Comparison of ENCODE assay signal across 8 mouse cellular contexts in genomic region chr3:90445417-90446200, GRCm38 (mm10). TPM values are rescaled to one million over a fixed set of nuclear protein-coding genes. Genes with fewer than 3 reads are reported as not detected.
DNase-seq lines count a peak whose midpoint lies in the region; ATAC-seq and TF ChIP-seq lines count a peak whose summit lies in the region.

No protein-coding gene starts in this region.

- peak overlapping the region; percentile 96 for H3K27ac ChIP-seq in kidney, embryonic 14.5 days (ENCODE audit: low read depth, low read length)
- H3K27ac ChIP-seq in bone marrow macrophage, adult 2 months (ENCODE audit: insufficient read depth, low read depth, low read length) = peak overlapping the region; percentile 55
- peak overlapping the region; percentile 86; the same call in 1 of the 2 replicates for H3K27ac ChIP-seq in hindbrain, embryonic 11.5 days (ENCODE audit: low read depth, low read length)
- peak overlapping the region; percentile 92 for H3K27ac ChIP-seq in midbrain, embryonic 10.5 days (replicated peaks)

- H3K9ac ChIP-seq in kidney, embryonic 14.5 days (ENCODE audit: low read depth, low read length) = peak overlapping the region; percentile 38; the same call in 1 of the 2 replicates
- H3K9ac ChIP-seq in hindbrain, embryonic 11.5 days (ENCODE audit: low read depth, low read length) = no peak overlapping the region

- 50% methylated on average over 11 of the region's 11 CpGs for WGBS in kidney, embryonic 14.5 days
- WGBS in hindbrain, embryonic 11.5 days = 64% methylated on average over 11 of the region's 11 CpGs
- 71% methylated on average over 11 of the region's 11 CpGs for WGBS in midbrain, embryonic 10.5 days

- H3K4me2 ChIP-seq in kidney, embryonic 14.5 days (replicated peaks; ENCODE audit: low read depth, low read length) = peak overlapping the region; percentile 41
- H3K4me2 ChIP-seq in hindbrain, embryonic 11.5 days (replicated peaks; ENCODE audit: low read depth, low read length) = no peak overlapping the region; the same call in 1 of the 2 replicates

- TF ChIP-seq POLR2A in bone marrow macrophage, adult 2 months (IDR thresholded peaks at IDR 0.05; ENCODE audit: borderline replicate concordance, low read depth, low read length) = no peak

- H3K9me3 ChIP-seq in kidney, embryonic 14.5 days (ENCODE audit: control insufficient read depth, low read length) = no peaks in the 10 kb centered on the region
- H3K9me3 ChIP-seq in hindbrain, embryonic 11.5 days (ENCODE audit: control insufficient read depth, low read length) = no peaks in the 10 kb centered on the region
- no peaks in the 10 kb centered on the region for H3K9me3 ChIP-seq in midbrain, embryonic 10.5 days (replicated peaks)

- no peaks in the 10 kb centered on the region for H3K36me3 ChIP-seq in kidney, embryonic 14.5 days (ENCODE audit: control insufficient read depth, insufficient read depth, low read length)
- H3K36me3 ChIP-seq in hindbrain, embryonic 11.5 days (ENCODE audit: control insufficient read depth, insufficient read depth, low read length) = no peaks in the 10 kb centered on the region
- no peaks in the 10 kb centered on the region for H3K36me3 ChIP-seq in midbrain, embryonic 10.5 days

- no peak for TF ChIP-seq CTCF in bone marrow macrophage, adult 2 months (IDR thresholded peaks at IDR 0.05; ENCODE audit: low read depth, low read length)

- 0 out of 2 replicates have a peak, but pooled peaks have one; percentile 16 for ATAC-seq in kidney, embryonic 14.5 days (ENCODE audit: low FRiP score, low TSS enrichment)
- no peak for ATAC-seq in hindbrain, embryonic 11.5 days (ENCODE audit: low FRiP score)
- no peak for ATAC-seq in activated CD4-positive, CD25-positive, alpha-beta regulatory T cell, adult 4 months

- DNase-seq in kidney, postnatal 14 days = no peak
- peak; percentile 19 for DNase-seq in hindbrain, embryonic 11.5 days (ENCODE audit: low spot score)
- no peak for DNase-seq in midbrain, embryonic 10.5 days (ENCODE audit: low spot score)
- DNase-seq in spleen, postnatal 10 days (ENCODE audit: low spot score in 2 of 2) = no peak
- no peak for DNase-seq in adrenal gland, adult 2 months

- peaks cover 4% of the 10 kb centered on the region for H3K4me1 ChIP-seq in kidney, embryonic 14.5 days (ENCODE audit: control insufficient read depth, insufficient read depth, low read length)
- no peaks in the 10 kb centered on the region; the same call in 1 of the 2 replicates for H3K4me1 ChIP-seq in bone marrow macrophage, adult 2 months (ENCODE audit: control insufficient read depth, insufficient read depth, low read length)
- H3K4me1 ChIP-seq in hindbrain, embryonic 11.5 days (replicated peaks; ENCODE audit: control insufficient read depth, insufficient read depth, low read length) = no peaks in the 10 kb centered on the region; the same call in 1 of the 2 replicates
- H3K4me1 ChIP-seq in midbrain, embryonic 10.5 days = peaks cover 31% of the 10 kb centered on the region

- no peaks in the 10 kb centered on the region for H3K27me3 ChIP-seq in kidney, embryonic 14.5 days (ENCODE audit: control insufficient read depth, insufficient read depth, low read length)
- H3K27me3 ChIP-seq in hindbrain, embryonic 11.5 days (ENCODE audit: control insufficient read depth, insufficient read depth, low read length) = no peaks in the 10 kb centered on the region
- peaks cover 2% of the 10 kb centered on the region; the same call in 1 of the 2 replicates for H3K27me3 ChIP-seq in midbrain, embryonic 10.5 days (ENCODE audit: low read depth, poor library complexity, severe bottlenecking)

- no peak overlapping the region for H3K4me3 ChIP-seq in kidney, embryonic 14.5 days (ENCODE audit: low read length)
- no peak overlapping the region for H3K4me3 ChIP-seq in bone marrow macrophage, adult 2 months (ENCODE audit: insufficient read depth, low read length)
- H3K4me3 ChIP-seq in hindbrain, embryonic 11.5 days (ENCODE audit: low read depth, low read length) = no peak overlapping the region
- peak overlapping the region; percentile 51 for H3K4me3 ChIP-seq in midbrain, embryonic 10.5 days

RNA-seq across cellular contexts. Expression of gene Ints3, which starts 12.2 kb away (rescaled TPM):
- polyA plus RNA-seq in kidney, embryonic 14.5 days (2014; fragmentation: Nextera tagmentation; extraction: Ambion mirVana) = 24.0 and 39.2 TPM in 2 replicates
- 18.9 and 20.4 TPM in 2 replicates for polyA plus RNA-seq in bone marrow macrophage, adult 2 months (2012; ENCODE audit: insufficient read depth, insufficient read length, missing spikeins)
- 34.2 and 34.7 TPM in 2 replicates for polyA plus RNA-seq in hindbrain, embryonic 11.5 days (2014; fragmentation: Nextera tagmentation; extraction: Ambion mirVana)
- 36.2 and 36.9 TPM in 2 replicates for polyA plus RNA-seq in midbrain, embryonic 10.5 days (2016; fragmentation: Nextera tagmentation; extraction: Ambion mirVana)
- total RNA-seq in adrenal gland, adult 2 months (2021) = 10 to 100 TPM; 81.0 to 90.6 TPM
- polyA plus RNA-seq in adrenal gland, adult 2 months (2012; rRNA removed) = 32.2 and 40.2 TPM in 2 replicates
- polyA plus RNA-seq in activated CD4-positive, CD25-positive, alpha-beta regulatory T cell, adult 4 months (2017; shearing (Covaris generic)) = 10 to 100 TPM; 13.8 to 17.2 TPM

RNA-seq across cellular contexts. Expression of gene Npr1, which starts 20.1 kb away (rescaled TPM):
- 11.0 and 12.3 TPM in 2 replicates for polyA plus RNA-seq in kidney, embryonic 14.5 days (2014; fragmentation: Nextera tagmentation; extraction: Ambion mirVana)
- 0.17 and 0.89 TPM in 2 replicates for polyA plus RNA-seq in bone marrow macrophage, adult 2 months (2012; ENCODE audit: insufficient read depth, insufficient read length, missing spikeins)
- 2.5 and 3.7 TPM in 2 replicates for polyA plus RNA-seq in hindbrain, embryonic 11.5 days (2014; fragmentation: Nextera tagmentation; extraction: Ambion mirVana)
- 2.9 and 3.3 TPM in 2 replicates for polyA plus RNA-seq in midbrain, embryonic 10.5 days (2016; fragmentation: Nextera tagmentation; extraction: Ambion mirVana)
- total RNA-seq in adrenal gland, adult 2 months (2021) = 100 to 1,000 TPM; 193 to 290 TPM
- polyA plus RNA-seq in adrenal gland, adult 2 months (2012; rRNA removed) = 367 and 435 TPM in 2 replicates
- polyA plus RNA-seq in activated CD4-positive, CD25-positive, alpha-beta regulatory T cell, adult 4 months (2017; shearing (Covaris generic)) = not detected

RNA-seq across cellular contexts. Expression of gene Ilf2, which starts 30.3 kb away (rescaled TPM):
- 245 and 262 TPM in 2 replicates for polyA plus RNA-seq in kidney, embryonic 14.5 days (2014; fragmentation: Nextera tagmentation; extraction: Ambion mirVana)
- 29.3 and 29.8 TPM in 2 replicates for polyA plus RNA-seq in bone marrow macrophage, adult 2 months (2012; ENCODE audit: insufficient read depth, insufficient read length, missing spikeins)
- polyA plus RNA-seq in hindbrain, embryonic 11.5 days (2014; fragmentation: Nextera tagmentation; extraction: Ambion mirVana) = 364 and 368 TPM in 2 replicates
- 343 and 346 TPM in 2 replicates for polyA plus RNA-seq in midbrain, embryonic 10.5 days (2016; fragmentation: Nextera tagmentation; extraction: Ambion mirVana)
- total RNA-seq in adrenal gland, adult 2 months (2021) = 10 to 100 TPM; 52.3 to 54.4 TPM
- 8.6 and 10.2 TPM in 2 replicates for polyA plus RNA-seq in adrenal gland, adult 2 months (2012; rRNA removed)
- 100 to 1,000 TPM in 1 of 2 experiments, 10 to 100 TPM in 1; 99.7 to 101 TPM for polyA plus RNA-seq in activated CD4-positive, CD25-positive, alpha-beta regulatory T cell, adult 4 months (2017; shearing (Covaris generic))

RNA-seq across cellular contexts. Expression of gene Snapin, which starts 45.2 kb away (rescaled TPM):
- 58.5 and 67.6 TPM in 2 replicates for polyA plus RNA-seq in kidney, embryonic 14.5 days (2014; fragmentation: Nextera tagmentation; extraction: Ambion mirVana)
- polyA plus RNA-seq in bone marrow macrophage, adult 2 months (2012; ENCODE audit: insufficient read depth, insufficient read length, missing spikeins) = 96.6 and 101 TPM in 2 replicates
- 72.3 and 77.9 TPM in 2 replicates for polyA plus RNA-seq in hindbrain, embryonic 11.5 days (2014; fragmentation: Nextera tagmentation; extraction: Ambion mirVana)
- 65.5 and 75.1 TPM in 2 replicates for polyA plus RNA-seq in midbrain, embryonic 10.5 days (2016; fragmentation: Nextera tagmentation; extraction: Ambion mirVana)
- 10 to 100 TPM; 72.1 to 73.8 TPM for total RNA-seq in adrenal gland, adult 2 months (2021)
- polyA plus RNA-seq in adrenal gland, adult 2 months (2012; rRNA removed) = 23.8 and 32.5 TPM in 2 replicates
- 10 to 100 TPM; 48.3 to 56.3 TPM for polyA plus RNA-seq in activated CD4-positive, CD25-positive, alpha-beta regulatory T cell, adult 4 months (2017; shearing (Covaris generic))

RNA-seq across cellular contexts. Expression of gene Slc27a3, which starts 55.9 kb away (rescaled TPM):
- 8.2 and 12.3 TPM in 2 replicates for polyA plus RNA-seq in kidney, embryonic 14.5 days (2014; fragmentation: Nextera tagmentation; extraction: Ambion mirVana)
- 0.72 and 0.83 TPM in 2 replicates for polyA plus RNA-seq in bone marrow macrophage, adult 2 months (2012; ENCODE audit: insufficient read depth, insufficient read length, missing spikeins)
- polyA plus RNA-seq in hindbrain, embryonic 11.5 days (2014; fragmentation: Nextera tagmentation; extraction: Ambion mirVana) = 13.5 and 14.8 TPM in 2 replicates
- polyA plus RNA-seq in midbrain, embryonic 10.5 days (2016; fragmentation: Nextera tagmentation; extraction: Ambion mirVana) = 16.4 and 20.1 TPM in 2 replicates
- 100 to 1,000 TPM in 1 of 2 experiments, 10 to 100 TPM in 1; 66.9 to 196 TPM for total RNA-seq in adrenal gland, adult 2 months (2021)
- 384 and 508 TPM in 2 replicates for polyA plus RNA-seq in adrenal gland, adult 2 months (2012; rRNA removed)
- polyA plus RNA-seq in activated CD4-positive, CD25-positive, alpha-beta regulatory T cell, adult 4 months (2017; shearing (Covaris generic)) = under 1 TPM in 1 of 2 experiments, not detected in 1; 0.21 TPM

Comparison
In these comparisons a context has a peak if more than half of its experiments do, and no peak if none do; other contexts are left out.
1. RNA of gene Npr1, which starts 20.1 kb away (polyA plus RNA-seq): 367 to 435 TPM in adrenal gland, adult 2 months; 11.0 to 12.3 TPM in kidney, embryonic 14.5 days, 2.5 to 3.7 TPM in hindbrain, embryonic 11.5 days, 2.9 to 3.3 TPM in midbrain, embryonic 10.5 days, 0.17 to 0.89 TPM in bone marrow macrophage, adult 2 months and not detected in activated CD4-positive, CD25-positive, alpha-beta regulatory T cell, adult 4 months; every median in the first group is over 10 times any median in the second.
2. Peak in every context shown above with its lines, with median percentiles within 50 percentile points of each other: H3K27ac ChIP-seq.